Mouse (Mus musculus): ENCODE measurements at regions not wholly inside any gene's neighbourhood (a gene's known extent, or its start where the extent isn't known, plus 50 kb on each side); places are given as distances from the start of the nearest gene placed in this dataset.

GRCm38 (mm10) chr10:123997260-123997659, 733.5 kb downstream of the Fam19a2 start:
- no peak for DNase-seq (ENCODE audit: extremely low spot score in 1 of 2, low spot score in 2 of 2)
- intact Hi-C loops (cut with DNase I): no loop called here

GRCm38 (mm10) chr10:123998959-123999358, 735.2 kb downstream of the Fam19a2 start:
- intact Hi-C loops (cut with DNase I): no loop called here
- no peak for DNase-seq (ENCODE audit: extremely low spot score in 1 of 2, low spot score in 2 of 2)

GRCm38 (mm10) chr10:124045031-124045430, 781.2 kb downstream of the Fam19a2 start:
- intact Hi-C loops (cut with DNase I): no loop called here
- no peak for DNase-seq (ENCODE audit: extremely low spot score in 1 of 2, low spot score in 2 of 2)

- DNase-seq (ENCODE audit: extremely low spot score in 1 of 2, low spot score in 2 of 2): no peak
Measured at GRCm38 (mm10) chr10:124045791-124046190, 782.0 kb downstream of the Fam19a2 start.

GRCm38 (mm10) chr10:124082756-124083155, 819.0 kb downstream of the Fam19a2 start:
- intact Hi-C loops (cut with DNase I): no loop called here
- no peak for DNase-seq (ENCODE audit: extremely low spot score in 1 of 2, low spot score in 2 of 2)

More at GRCm38 (mm10) chr10:124045791-124046190, 782.0 kb downstream of the Fam19a2 start:
- intact Hi-C loops (cut with DNase I): no loop called here

- intact Hi-C loops (cut with DNase I): no loop called here
- DNase-seq (ENCODE audit: extremely low spot score in 1 of 2, low spot score in 2 of 2): no peak
Measured at GRCm38 (mm10) chr10:124090547-124090946, 826.8 kb downstream of the Fam19a2 start.

GRCm38 (mm10) chr10:124091364-124091763, 827.6 kb downstream of the Fam19a2 start:
- intact Hi-C loops (cut with DNase I): no loop called here
- DNase-seq (ENCODE audit: extremely low spot score in 1 of 2, low spot score in 2 of 2): no peak

GRCm38 (mm10) chr10:124119585-124119984, 855.8 kb downstream of the Fam19a2 start:
- intact Hi-C loops (cut with DNase I): no loop called here
- DNase-seq (ENCODE audit: extremely low spot score in 1 of 2, low spot score in 2 of 2): no peak

- intact Hi-C loops (cut with DNase I): no loop called here
- DNase-seq (ENCODE audit: extremely low spot score in 1 of 2, low spot score in 2 of 2): no peak
Measured at GRCm38 (mm10) chr10:124138456-124138855, 874.7 kb downstream of the Fam19a2 start.

GRCm38 (mm10) chr10:124142336-124142735, 878.5 kb downstream of the Fam19a2 start:
- intact Hi-C loops (cut with DNase I): no loop called here
- DNase-seq (ENCODE audit: extremely low spot score in 1 of 2, low spot score in 2 of 2): no peak

GRCm38 (mm10) chr10:124146751-124147469, 883.1 kb downstream of the Fam19a2 start:
- DNase-seq (ENCODE audit: extremely low spot score in 1 of 2, low spot score in 2 of 2): no peak
- intact Hi-C loops (cut with DNase I): no loop called here

- no peak for DNase-seq (ENCODE audit: extremely low spot score in 1 of 2, low spot score in 2 of 2)
- intact Hi-C loops (cut with DNase I): no loop called here
Measured at GRCm38 (mm10) chr10:124163441-124163840, 899.6 kb downstream of the Fam19a2 start.

GRCm38 (mm10) chr10:124175598-124175997, 911.8 kb downstream of the Fam19a2 start:
- intact Hi-C loops (cut with DNase I): no loop called here
- DNase-seq (ENCODE audit: extremely low spot score in 1 of 2, low spot score in 2 of 2): no peak

- intact Hi-C loops (cut with DNase I): no loop called here
- peak in 1 of 2 experiments; percentile 65 for DNase-seq (ENCODE audit: extremely low spot score in 1 of 2, low spot score in 2 of 2)
Measured at GRCm38 (mm10) chr10:124208317-124208716, 944.5 kb downstream of the Fam19a2 start.

- intact Hi-C loops (cut with DNase I): no loop called here
- no peak for DNase-seq (ENCODE audit: extremely low spot score in 1 of 2, low spot score in 2 of 2)
Measured at GRCm38 (mm10) chr10:124219461-124219860, 955.7 kb downstream of the Fam19a2 start.

GRCm38 (mm10) chr10:124222068-124222467, 958.3 kb downstream of the Fam19a2 start:
- no peak for DNase-seq (ENCODE audit: extremely low spot score in 1 of 2, low spot score in 2 of 2)
- intact Hi-C loops (cut with DNase I): no loop called here

GRCm38 (mm10) chr10:124227061-124227460, 963.3 kb downstream of the Fam19a2 start:
- DNase-seq (ENCODE audit: extremely low spot score in 1 of 2, low spot score in 2 of 2): no peak
- intact Hi-C loops (cut with DNase I): no loop called here

- no peak for DNase-seq (ENCODE audit: extremely low spot score in 1 of 2, low spot score in 2 of 2)
- intact Hi-C loops (cut with DNase I): no loop called here
Measured at GRCm38 (mm10) chr10:124249358-124249757, 985.6 kb downstream of the Fam19a2 start.

GRCm38 (mm10) chr10:124250004-124250403, 986.2 kb downstream of the Fam19a2 start:
- no peak for DNase-seq (ENCODE audit: extremely low spot score in 1 of 2, low spot score in 2 of 2)
- intact Hi-C loops (cut with DNase I): no loop called here

GRCm38 (mm10) chr10:124288301-124288995, 1024.7 kb downstream of the Fam19a2 start:
- intact Hi-C loops (cut with DNase I): no loop called here
- no peak for DNase-seq (ENCODE audit: extremely low spot score in 1 of 2, low spot score in 2 of 2)
